Mouse (Mus musculus) cerebellum, adult 18-20 months (tissue): ENCODE measurements around the gene Bcr.

Source experiments
- DNase-seq, 2 experiments: peaks; one replicate each; pipeline ENCODE4 v3.0.0; 2021

Gene Bcr

GRCm38 (mm10) chr10:75191647-75192046, 131.3 kb downstream of the Bcr start:
- no peak for DNase-seq

GRCm38 (mm10) chr10:75197817-75198216, 137.4 kb downstream of the Bcr start:
- DNase-seq = no peak

- DNase-seq = no peak
Observed at GRCm38 (mm10) chr10:75200733-75201132, 140.3 kb downstream of the Bcr start.

- no peak for DNase-seq
Observed at GRCm38 (mm10) chr10:75206192-75206591, 145.8 kb downstream of the Bcr start.

GRCm38 (mm10) chr10:75210841-75211240, 150.4 kb downstream of the Bcr start:
- DNase-seq = no peak

GRCm38 (mm10) chr10:75211807-75212645, 151.6 kb downstream of the Bcr start, which contains the start of gene Specc1l:
Gene Specc1l (plus strand): TSS chr10:75212073.
- peak; percentile 97 for DNase-seq

- peak; percentile 61 to 69 for DNase-seq
Observed at GRCm38 (mm10) chr10:75212981-75213380, 152.6 kb downstream of the Bcr start.

- no peak for DNase-seq
Observed at GRCm38 (mm10) chr10:75220722-75221121, 160.3 kb downstream of the Bcr start.

- no peak for DNase-seq
Observed at GRCm38 (mm10) chr10:75221936-75222610, 161.7 kb downstream of the Bcr start.

- no peak for DNase-seq
Observed at GRCm38 (mm10) chr10:75222611-75222998, 162.2 kb downstream of the Bcr start.

- no peak for DNase-seq
Observed at GRCm38 (mm10) chr10:75224154-75224553, 163.8 kb downstream of the Bcr start.

- no peak for DNase-seq
Observed at GRCm38 (mm10) chr10:75224630-75225029, 164.2 kb downstream of the Bcr start.

- no peak for DNase-seq
Observed at GRCm38 (mm10) chr10:75227381-75227780, 167.0 kb downstream of the Bcr start.

- DNase-seq = peak; percentile 41 to 46
Observed at GRCm38 (mm10) chr10:75230572-75230971, 170.2 kb downstream of the Bcr start.

- no peak for DNase-seq
Observed at GRCm38 (mm10) chr10:75231876-75232275, 171.5 kb downstream of the Bcr start.

GRCm38 (mm10) chr10:75232612-75233155, 172.3 kb downstream of the Bcr start:
- no peak for DNase-seq

- no peak for DNase-seq
Observed at GRCm38 (mm10) chr10:75233489-75233888, 173.1 kb downstream of the Bcr start.
